Mouse (Mus musculus): ENCODE measurements around the gene Dcp1b. TPM values are rescaled to one million over a fixed set of nuclear protein-coding genes. Genes with fewer than 3 reads are reported as not detected.

Dcp1b gene
- total RNA-seq, 2 experiments from 2014 or later, result 16.4 to 22.6 TPM

GRCm38 (mm10) chr6:119228861-119229603 lies 54.0 kb downstream of the Dcp1b start:
- peak in 1 of 2 experiments; percentile 14 for DNase-seq (ENCODE audit: low spot score in 2 of 2)

- DNase-seq (ENCODE audit: low spot score in 2 of 2), result no peak
Measured at GRCm38 (mm10) chr6:119233066-119233465, 58.0 kb downstream of the Dcp1b start.

- no peak for DNase-seq (ENCODE audit: low spot score in 2 of 2)
Measured at GRCm38 (mm10) chr6:119235441-119235840, 60.4 kb downstream of the Dcp1b start.

GRCm38 (mm10) chr6:119236241-119236640 lies 61.2 kb downstream of the Dcp1b start, which contains the start of gene Cacna2d4:
Gene Cacna2d4 (plus strand): TSS chr6:119236526.
- no peak for DNase-seq (ENCODE audit: low spot score in 2 of 2)

- DNase-seq (ENCODE audit: low spot score in 2 of 2), result peak; percentile 90 to 91
Measured at GRCm38 (mm10) chr6:119237427-119237989, 62.5 kb downstream of the Dcp1b start.

GRCm38 (mm10) chr6:119239341-119240005 lies 64.4 kb downstream of the Dcp1b start:
- no peak for DNase-seq (ENCODE audit: low spot score in 2 of 2)

GRCm38 (mm10) chr6:119240256-119240655 lies 65.2 kb downstream of the Dcp1b start:
- DNase-seq (ENCODE audit: low spot score in 2 of 2), result no peak

- no peak for DNase-seq (ENCODE audit: low spot score in 2 of 2)
Measured at GRCm38 (mm10) chr6:119240871-119241705, 66.0 kb downstream of the Dcp1b start.

- no peak for DNase-seq (ENCODE audit: low spot score in 2 of 2)
Measured at GRCm38 (mm10) chr6:119246082-119246481, 71.0 kb downstream of the Dcp1b start.

GRCm38 (mm10) chr6:119248578-119248977 lies 73.5 kb downstream of the Dcp1b start:
- DNase-seq (ENCODE audit: low spot score in 2 of 2), result no peak

- DNase-seq (ENCODE audit: low spot score in 2 of 2), result no peak
Measured at GRCm38 (mm10) chr6:119249726-119250125, 74.7 kb downstream of the Dcp1b start.

- DNase-seq (ENCODE audit: low spot score in 2 of 2), result no peak
Measured at GRCm38 (mm10) chr6:119251704-119252103, 76.7 kb downstream of the Dcp1b start.

Other genes with a start within 250 kb of the Dcp1b start
- 10 to 100 TPM; 72.7 to 76.0 TPM for gene Cacna1c, start 21.2 kb downstream of the Dcp1b start, total RNA-seq (2021)
- 1 to 10 TPM; 1.1 to 2.0 TPM for gene Cacna2d4, start 61.3 kb downstream of the Dcp1b start, total RNA-seq (2021)
- gene Lrtm2, start 155.5 kb downstream of the Dcp1b start, total RNA-seq (2021), result 10 to 100 TPM; 22.1 to 23.2 TPM
- 10 to 100 TPM; 38.4 to 41.3 TPM for gene Adipor2, start 242.5 kb downstream of the Dcp1b start, total RNA-seq (2021)

All from layer of hippocampus, postnatal 10 days (tissue).